Mouse (Mus musculus) liver, adult 2 months (tissue): ENCODE data around the gene Tsc1.

ENCODE experiments used
- CTCF ChIP-seq: fragments of 200-500 bp; IDR thresholded peaks from 2 replicates; pipeline ENCODE4 v1.5.1; 2011; ENCODE audit warnings: low read depth, low read length, control low read depth
- POLR2A ChIP-seq: fragments of 200-500 bp; IDR thresholded peaks from 2 replicates; pipeline ENCODE4 v1.6.1; 2011; ENCODE audit warnings: low read length, control low read depth; ENCODE audit not compliant: insufficient read depth; ENCODE audit errors: extremely low read depth

GRCm38 (mm10) chr2:28638886-28639285 lies 2.1 kb upstream of the Tsc1 start:
- no peak for TF ChIP-seq POLR2A
- TF ChIP-seq CTCF = no peak
